8 mouse cellular contexts compared by ENCODE assay signal in genomic region chr19:28452951-28453520, GRCm38 (mm10).
A peak's percentile ranks its signal among the peaks of the same experiment; 100 is the strongest.
DNase-seq lines count a peak whose midpoint lies in the region; ATAC-seq and TF ChIP-seq lines count a peak whose summit lies in the region.
"Had no signal": no experiment of that assay in that cellular context is flagged by ENCODE, and none has a peak within 500 bp of the region (broad histone marks: within the 10 kb centered on the region; RNA-seq: fewer than 3 reads in every experiment).

No protein-coding gene starts in this region.

- intact Hi-C loops in gastrocnemius, adult 2 months (cut with DNase I) = no loop called here

- no peak for TF ChIP-seq CTCF in gastrocnemius, adult 2 months (IDR thresholded peaks at IDR 0.05)

- peak overlapping the region; percentile 45 for H3K4me2 ChIP-seq in hindbrain, embryonic 15.5 days
- peak overlapping the region; percentile 15; the same call in 1 of the 2 replicates for H3K4me2 ChIP-seq in midbrain, embryonic 15.5 days

- H3K9ac ChIP-seq in hindbrain, embryonic 15.5 days = no peak overlapping the region
- no peak overlapping the region for H3K9ac ChIP-seq in midbrain, embryonic 15.5 days

- 17% methylated on average over 12 of the region's 12 CpGs for WGBS in hindbrain, embryonic 15.5 days
- 16% methylated on average over 12 of the region's 12 CpGs for whole genome bisulfite sequencing in midbrain, embryonic 15.5 days

- peaks cover 21% of the 10 kb centered on the region for H3K4me1 ChIP-seq in hindbrain, embryonic 15.5 days (replicated peaks)
- H3K4me1 ChIP-seq in midbrain, embryonic 15.5 days = peaks cover 9% of the 10 kb centered on the region
- H3K4me1 ChIP-seq: megakaryocyte, embryonic 14.5 days had no signal

- H3K36me3 ChIP-seq in hindbrain, embryonic 15.5 days = no peaks in the 10 kb centered on the region
- H3K36me3 ChIP-seq in midbrain, embryonic 15.5 days (replicated peaks) = no peaks in the 10 kb centered on the region

- ATAC-seq in hindbrain, embryonic 15.5 days (ENCODE audit: low FRiP score, low read depth) = peak; percentile 70
- peak; percentile 89 for ATAC-seq in midbrain, embryonic 15.5 days (replicated peaks)
- no peak for ATAC-seq in granulocyte monocyte progenitor cell, adult 5-6 weeks (replicated peaks; ENCODE audit: poor library complexity, severe bottlenecking)

- no peak overlapping the region for H3K4me3 ChIP-seq in hindbrain, embryonic 15.5 days
- no peak overlapping the region for H3K4me3 ChIP-seq in midbrain, embryonic 15.5 days
- H3K4me3 ChIP-seq in gastrocnemius, adult 2 months = no peak overlapping the region
- H3K4me3 ChIP-seq: megakaryocyte, embryonic 14.5 days had no signal

- no peaks in the 10 kb centered on the region for H3K27me3 ChIP-seq in hindbrain, embryonic 15.5 days
- H3K27me3 ChIP-seq in midbrain, embryonic 15.5 days (replicated peaks) = no peaks in the 10 kb centered on the region
- H3K27me3 ChIP-seq: megakaryocyte, embryonic 14.5 days had no signal

- peak overlapping the region; percentile 73 for H3K27ac ChIP-seq in hindbrain, embryonic 15.5 days (replicated peaks)
- H3K27ac ChIP-seq in midbrain, embryonic 15.5 days = peak overlapping the region; percentile 72
- no peak overlapping the region for H3K27ac ChIP-seq in gastrocnemius, adult 2 months

- peak; percentile 15 for DNase-seq in ZHBTc4 (ENCODE audit: low read depth, low spot score)
- DNase-seq in embryo, embryonic 11 days = peak; percentile 52
- no peak for DNase-seq in gastrocnemius, adult 2 months
- DNase-seq in lung, adult 18-20 months = no peak

- no peaks in the 10 kb centered on the region for H3K9me3 ChIP-seq in hindbrain, embryonic 15.5 days
- H3K9me3 ChIP-seq in midbrain, embryonic 15.5 days = no peaks in the 10 kb centered on the region

Comparison
In these comparisons a context has a peak if more than half of its experiments do, and no peak if none do; other contexts are left out.
1. DNase-seq: peak in ZHBTc4 (single experiment) and embryo, embryonic 11 days (single experiment); none in gastrocnemius, adult 2 months (single experiment) and lung, adult 18-20 months (0 of 2).